Mouse (Mus musculus): Measurements from ENCODE around the gene Nmrk1. TPM values are rescaled to one million over a fixed set of nuclear protein-coding genes. Genes with fewer than 3 reads are reported as not detected.
"Not testable (repeated sequence)": the region's sequence is repeated elsewhere in the genome, so short reads cannot be mapped to it uniquely, and the experiment has no call there.

Nmrk1 gene
- 1 to 10 TPM; 2.2 to 2.7 TPM for total RNA-seq (2021)
- long read RNA-seq, experiment 1, transcript Nmrk1-206 (9 exons, 1,940 nt): major isoform, 6 of 9 reads
- long read RNA-seq, experiment 1, partial matches to known transcripts: 0 of 9 reads
- long read RNA-seq, experiment 1, other reads (novel, unspliced or antisense): 3 of 9 reads
- long read RNA-seq, experiment 2, partial matches to known transcripts: 0 of 6 reads
- long read RNA-seq, experiment 2, other reads (novel, unspliced or antisense): 2 of 6 reads

GRCm38 (mm10) chr19:18631644-18632219 is at the start of gene Nmrk1, which contains the start of gene Ostf1:
TSS of gene Nmrk1 (plus strand) at chr19:18631950.
TSS of gene Ostf1 (minus strand) at chr19:18631823.
- DNase-seq: peak; percentile 97

DNA sequence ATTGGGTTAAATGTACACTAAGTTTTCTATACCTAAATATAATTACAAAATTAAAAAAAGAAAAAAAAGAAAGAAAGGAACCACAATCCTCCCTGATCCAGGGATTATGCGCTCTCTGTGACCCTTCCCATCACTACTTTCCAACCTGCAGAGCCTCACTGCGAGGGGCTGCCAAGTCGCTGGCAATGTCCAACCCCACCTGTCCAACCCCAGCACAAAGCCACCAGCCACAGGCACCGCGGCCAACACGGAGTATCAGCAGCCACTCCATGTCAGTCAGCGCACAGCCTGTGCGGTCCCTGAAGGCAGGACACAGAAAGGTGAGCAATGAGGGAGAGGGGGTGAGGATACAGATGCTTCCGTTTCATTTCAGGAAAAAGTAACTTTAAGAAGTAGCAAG is 49.5 kb upstream of the Nmrk1 start:
- no peak for DNase-seq

- no peak for DNase-seq
Observed at GRCm38 (mm10) chr19:18582887-18583286, 48.9 kb upstream of the Nmrk1 start.

GRCm38 (mm10) chr19:18583706-18584105 is 48.0 kb upstream of the Nmrk1 start:
- no peak for DNase-seq

GRCm38 (mm10) chr19:18584621-18585020 is 47.1 kb upstream of the Nmrk1 start:
- no peak for DNase-seq

DNA sequence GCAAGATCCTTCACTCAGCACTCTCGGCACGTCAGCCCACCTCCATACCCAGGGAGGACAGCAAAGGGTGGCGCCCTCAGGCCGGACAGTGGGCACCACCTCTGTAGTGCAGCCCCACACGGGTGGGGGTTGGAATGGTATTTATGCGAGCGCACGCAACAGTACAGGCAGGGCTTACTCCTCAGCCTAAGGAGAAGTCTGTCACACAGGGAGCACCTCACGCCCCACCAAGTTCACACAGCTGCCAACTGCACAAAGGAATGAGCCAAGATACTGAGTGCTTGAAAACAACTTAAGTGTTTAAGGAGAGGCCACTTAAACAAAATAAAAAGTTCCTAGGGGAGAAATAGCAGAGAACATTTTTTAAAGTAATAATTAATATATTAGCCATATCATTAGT is 44.6 kb upstream of the Nmrk1 start:
- DNase-seq: no peak

- DNase-seq: no peak
Observed at GRCm38 (mm10) chr19:18588243-18588642, 43.5 kb upstream of the Nmrk1 start.

- not testable (repeated sequence) for DNase-seq
Observed at GRCm38 (mm10) chr19:18588801-18589200, 42.9 kb upstream of the Nmrk1 start.

DNA sequence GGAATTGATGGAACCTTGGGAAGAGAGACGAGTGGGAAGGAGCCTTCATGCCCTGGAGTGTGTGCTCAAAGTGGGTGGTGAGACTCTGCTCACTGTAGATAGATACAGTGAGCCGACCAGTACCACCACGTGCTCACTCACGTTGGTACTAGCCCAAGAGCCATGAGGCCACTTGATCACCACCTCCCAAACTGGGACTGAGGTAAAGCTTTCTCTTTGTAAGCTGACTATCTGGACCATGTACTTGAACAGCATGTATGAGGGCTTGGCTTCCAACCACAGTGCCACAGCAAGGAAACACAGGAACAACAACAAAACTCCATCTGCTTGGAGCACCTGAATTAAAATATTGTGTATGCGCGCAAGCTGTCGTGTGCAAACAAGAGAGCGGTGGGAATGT is 42.5 kb upstream of the Nmrk1 start:
- no peak for DNase-seq

GRCm38 (mm10) chr19:18590234-18590633 is 41.5 kb upstream of the Nmrk1 start:
- no peak for DNase-seq

GRCm38 (mm10) chr19:18590942-18591354 is 40.8 kb upstream of the Nmrk1 start:
- DNase-seq: no peak

DNA sequence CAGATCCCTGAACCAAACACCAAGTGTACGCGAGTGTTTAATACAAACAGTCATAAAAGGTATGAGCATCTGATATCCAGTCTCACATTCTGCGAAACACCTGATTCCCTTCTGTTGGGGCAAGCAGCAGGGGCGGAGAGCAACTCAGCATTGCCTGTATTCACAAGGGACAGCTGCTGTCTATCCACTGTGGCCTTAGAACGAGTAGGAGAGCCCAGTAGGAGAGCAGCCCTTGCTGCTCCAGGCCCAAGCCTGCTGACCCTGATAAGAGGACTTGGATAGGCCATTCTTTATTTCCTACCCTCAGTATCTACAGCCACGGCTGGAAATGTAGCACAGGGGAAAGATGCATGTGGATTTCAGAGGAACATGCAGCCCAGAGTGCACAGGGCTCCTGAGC is 38.8 kb upstream of the Nmrk1 start:
- DNase-seq: no peak

GRCm38 (mm10) chr19:18593722-18594121 is 38.0 kb upstream of the Nmrk1 start:
- DNase-seq: no peak

DNA sequence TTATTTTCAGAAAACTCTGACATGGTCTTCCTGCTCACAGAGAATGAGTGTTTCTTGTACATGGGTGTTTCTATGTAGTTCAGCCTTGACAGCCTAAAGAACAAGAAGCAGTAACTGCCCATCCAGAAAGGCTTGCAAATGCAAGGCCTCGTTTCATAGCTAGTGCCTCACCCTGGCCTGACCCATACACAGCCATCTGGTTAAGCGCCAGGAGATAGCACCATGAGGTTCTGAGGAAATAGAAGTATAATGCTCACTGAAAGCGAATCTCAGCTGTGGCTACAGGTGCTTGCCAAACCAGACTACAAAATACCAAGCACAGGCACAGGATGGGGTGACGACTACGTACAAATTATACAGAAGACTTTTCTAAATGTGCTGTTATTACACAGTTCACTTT is 34.9 kb upstream of the Nmrk1 start:
- no peak for DNase-seq

GRCm38 (mm10) chr19:18597772-18598171 is 34.0 kb upstream of the Nmrk1 start:
- no peak for DNase-seq

GRCm38 (mm10) chr19:18598265-18598926 is 33.4 kb upstream of the Nmrk1 start:
- no peak for DNase-seq

DNA sequence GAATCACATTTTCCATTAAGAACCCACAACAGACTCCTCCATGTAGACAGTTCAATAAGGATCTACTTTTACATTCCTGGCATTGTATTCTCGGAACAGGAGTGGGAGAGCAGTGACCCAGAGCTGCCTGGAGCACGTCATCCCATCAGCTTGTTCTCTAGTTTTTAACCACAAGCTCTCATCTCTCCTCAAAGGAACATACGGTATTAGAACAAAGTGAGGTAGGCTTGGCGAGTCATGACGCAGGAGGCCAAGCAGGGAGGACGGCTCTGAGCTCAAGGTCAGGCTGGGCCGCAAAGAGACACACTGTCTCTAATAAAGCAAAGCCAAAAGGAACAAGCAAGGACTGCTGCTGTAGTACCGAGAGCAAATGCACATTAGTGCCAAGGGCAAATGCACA is 32.7 kb upstream of the Nmrk1 start:
- DNase-seq: no peak

DNA sequence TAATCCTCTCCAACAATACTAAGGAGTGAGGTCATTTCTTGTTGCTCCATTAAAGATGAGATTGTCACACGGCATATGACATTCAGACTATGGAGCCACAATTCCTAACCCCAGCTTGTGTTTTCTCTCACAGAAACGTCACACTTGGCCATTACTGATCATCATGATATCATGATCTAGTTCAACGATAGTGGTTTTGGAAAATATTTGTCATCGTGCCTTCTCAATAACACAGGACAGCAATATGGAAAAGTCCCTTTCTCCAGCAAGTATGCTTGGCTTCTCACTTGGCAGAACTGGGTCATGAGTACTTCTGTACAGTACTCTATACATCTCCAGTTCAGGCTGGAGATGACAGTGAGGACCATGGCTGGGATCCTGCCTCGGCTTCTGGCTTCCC is 32.1 kb upstream of the Nmrk1 start:
- DNase-seq: no peak

DNA sequence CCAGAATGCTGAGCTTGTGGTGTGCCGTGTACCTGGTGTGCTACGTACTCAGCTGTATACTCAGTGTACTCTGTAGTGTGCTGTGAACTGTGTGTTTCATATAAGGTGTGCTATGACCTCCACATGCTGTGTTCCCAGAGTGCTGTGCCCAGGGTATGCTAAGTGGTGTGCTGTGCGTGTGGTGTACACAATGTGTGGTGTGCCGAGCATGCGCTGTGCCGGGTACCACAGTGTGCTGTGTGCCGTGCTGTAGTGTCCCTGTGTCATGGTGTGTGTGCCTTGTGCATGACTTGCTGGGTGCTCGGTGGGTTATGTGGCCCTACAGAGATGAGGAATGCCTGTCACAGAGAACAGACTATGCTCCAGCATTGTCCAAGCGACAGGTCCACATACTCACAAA is 31.1 kb upstream of the Nmrk1 start:
- DNase-seq: no peak

DNA sequence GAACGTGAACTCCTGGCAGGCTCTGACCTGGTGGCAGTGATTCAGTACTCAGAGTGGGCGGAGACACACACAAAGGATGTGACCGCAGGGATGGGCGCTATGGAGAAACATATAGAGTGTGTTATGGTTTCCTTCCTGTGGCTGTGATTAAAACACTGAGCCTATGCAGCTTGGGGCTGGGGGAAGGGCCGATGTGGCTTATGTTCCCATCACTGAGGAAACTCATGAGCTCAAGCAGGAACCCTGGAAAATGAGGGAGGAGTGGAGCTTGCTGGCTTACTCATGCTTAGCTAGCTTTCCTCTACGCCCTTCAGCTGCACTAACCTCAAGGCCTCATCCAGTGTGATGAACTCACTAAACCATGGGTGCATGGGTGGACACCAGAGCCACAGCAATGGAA is 28.7 kb upstream of the Nmrk1 start:
- DNase-seq: no peak

DNA sequence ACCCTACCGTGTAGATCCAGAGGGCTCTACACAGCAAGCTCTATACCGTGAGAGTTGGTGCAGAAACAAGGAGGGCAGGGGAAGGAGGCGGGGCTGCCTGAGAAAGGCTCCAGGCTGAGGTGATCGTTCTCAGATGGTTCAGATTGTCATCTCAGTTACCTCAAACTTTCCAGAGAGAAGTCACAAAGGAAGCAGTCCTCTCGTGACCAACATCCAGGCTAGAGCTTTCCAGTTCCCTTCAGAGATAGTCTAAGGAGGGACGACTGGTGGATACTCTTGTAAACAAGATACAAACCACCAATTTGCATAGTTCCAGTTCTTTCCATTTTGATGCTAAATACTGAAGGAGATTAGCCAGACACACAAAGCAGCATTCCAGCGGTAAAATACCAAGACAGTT is 23.8 kb upstream of the Nmrk1 start:
- DNase-seq: no peak

- no peak for DNase-seq
Observed at GRCm38 (mm10) chr19:18608975-18609374, 22.8 kb upstream of the Nmrk1 start.

- DNase-seq: no peak
Observed at GRCm38 (mm10) chr19:18614337-18614736, 17.4 kb upstream of the Nmrk1 start.

All from gastrocnemius, postnatal 25 days (tissue).